8 mouse cellular contexts compared by ENCODE assay signal in the genomic region with DNA sequence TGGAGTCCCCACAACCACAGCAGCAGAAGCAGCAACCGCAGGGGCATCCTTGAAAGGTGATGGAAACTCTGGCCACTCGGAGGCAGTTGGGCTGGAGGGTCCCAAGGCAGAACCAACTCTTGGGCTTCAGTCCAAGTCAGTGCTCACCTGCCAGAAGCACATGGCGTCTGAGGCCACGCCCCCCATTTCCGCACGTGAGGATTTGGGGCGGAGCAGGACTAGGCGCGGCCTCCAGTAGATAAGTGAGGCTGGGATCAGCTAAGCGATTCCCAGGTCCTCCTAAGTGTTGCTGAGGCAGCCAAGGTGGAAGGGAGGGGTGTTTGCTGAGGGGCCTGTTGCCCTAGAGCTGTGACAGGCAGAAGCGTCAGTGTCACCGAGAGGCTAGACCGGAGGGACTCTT. TPM values are rescaled to one million over a fixed set of nuclear protein-coding genes. Genes with fewer than 3 reads are reported as not detected.
A peak's percentile ranks its signal among the peaks of the same experiment; 100 is the strongest.
DNase-seq lines count a peak whose midpoint lies in the region; ATAC-seq lines count a peak whose summit lies in the region.

No protein-coding gene starts in this region.

- H3K9ac ChIP-seq in limb, embryonic 15.5 days, result no peak overlapping the region

- no peaks in the 10 kb centered on the region for H3K9me3 ChIP-seq in limb, embryonic 15.5 days

- 2% methylated on average over 13 of the region's 13 CpGs for WGBS in limb, embryonic 15.5 days

- H3K36me3 ChIP-seq in limb, embryonic 15.5 days, result no peaks in the 10 kb centered on the region
- no peaks in the 10 kb centered on the region for H3K36me3 ChIP-seq in splenic B cell, adult 2 months (ENCODE audit: control insufficient read depth, insufficient read depth, low read length, poor library complexity, severe bottlenecking)

- peak; percentile 48; the same call in 1 of the 2 replicates for ATAC-seq in erythroblast, adult 5-6 weeks (replicated peaks; ENCODE audit: low FRiP score, poor library complexity, severe bottlenecking)
- ATAC-seq in limb, embryonic 15.5 days (ENCODE audit: insufficient number of reproducible peaks, low FRiP score, low TSS enrichment, low read depth), result no peak

- peaks cover 31% of the 10 kb centered on the region for H3K27me3 ChIP-seq in limb, embryonic 15.5 days
- H3K27me3 ChIP-seq in splenic B cell, adult 2 months (ENCODE audit: control insufficient read depth, insufficient read depth, low read length, poor library complexity, severe bottlenecking), result no peaks in the 10 kb centered on the region; the same call in 1 of the 2 replicates

- no peak overlapping the region for H3K27ac ChIP-seq in limb, embryonic 15.5 days

- H3K4me1 ChIP-seq in limb, embryonic 15.5 days, result peaks cover 29% of the 10 kb centered on the region

- H3K4me2 ChIP-seq in limb, embryonic 15.5 days, result 0 out of 2 replicates have a peak overlapping the region, but pooled peaks have one; percentile 12

- DNase-seq in thymus, postnatal 0 days (ENCODE audit: low spot score), result peak; percentile 38
- no peak for DNase-seq in thymus, postnatal 10 days (ENCODE audit: low spot score in 2 of 2)
- peak; percentile 64 for DNase-seq in splenic B cell, adult 2 months (ENCODE audit: low read depth, low spot score)
- no peak for DNase-seq in frontal cortex, postnatal 14 days (ENCODE audit: low spot score in 2 of 2)
- no peak for DNase-seq in left cerebral cortex, postnatal 25 days (ENCODE audit: low spot score in 2 of 2)
- DNase-seq in spleen, postnatal 14 days (ENCODE audit: low spot score in 2 of 2), result no peak

- H3K4me3 ChIP-seq in limb, embryonic 15.5 days, result no peak overlapping the region

- intact Hi-C loops in left cerebral cortex, postnatal 25 days (cut with DNase I), result no loop called here

RNA-seq across cellular contexts. Expression of a gene that starts 0.9 kb away (rescaled TPM):
- 0.10 and 0.25 TPM in 2 replicates for polyA plus RNA-seq in thymus, postnatal 0 days (2015; fragmentation: Nextera tagmentation; extraction: Ambion mirVana)
- total RNA-seq in erythroblast, adult 5-6 weeks (2015; ENCODE audit: low replicate concordance), result 0.42 TPM in 1 of 2 replicates, not detected in the other
- total RNA-seq in erythroblast, adult 5-6 weeks (2017; ENCODE audit: low replicate concordance), result not detected in 2 replicates
- polyA plus RNA-seq in limb, embryonic 15.5 days (2015; fragmentation: Nextera tagmentation; extraction: Ambion mirVana), result 1.0 and 1.2 TPM in 2 replicates
- 1 to 10 TPM; 1.1 to 1.5 TPM for total RNA-seq in left cerebral cortex, postnatal 25 days (2021)

RNA-seq across cellular contexts. Expression of a gene that starts 11.2 kb away (rescaled TPM):
- polyA plus RNA-seq in thymus, postnatal 0 days (2015; fragmentation: Nextera tagmentation; extraction: Ambion mirVana), result 5.7 and 6.1 TPM in 2 replicates
- total RNA-seq in erythroblast, adult 5-6 weeks (2015; ENCODE audit: low replicate concordance), result 1.5 and 2.1 TPM in 2 replicates
- total RNA-seq in erythroblast, adult 5-6 weeks (2017; ENCODE audit: low replicate concordance), result 2.8 and 3.7 TPM in 2 replicates
- polyA plus RNA-seq in limb, embryonic 15.5 days (2015; fragmentation: Nextera tagmentation; extraction: Ambion mirVana), result 8.7 and 12.8 TPM in 2 replicates
- total RNA-seq in left cerebral cortex, postnatal 25 days (2021), result 100 to 1,000 TPM; 125 to 133 TPM

RNA-seq across cellular contexts. Expression of a gene that starts 15.5 kb away (rescaled TPM):
- 154 and 164 TPM in 2 replicates for polyA plus RNA-seq in thymus, postnatal 0 days (2015; fragmentation: Nextera tagmentation; extraction: Ambion mirVana)
- total RNA-seq in erythroblast, adult 5-6 weeks (2015; ENCODE audit: low replicate concordance), result 15.0 TPM in 2 replicates
- total RNA-seq in erythroblast, adult 5-6 weeks (2017; ENCODE audit: low replicate concordance), result 20.2 and 22.0 TPM in 2 replicates
- 124 and 130 TPM in 2 replicates for polyA plus RNA-seq in limb, embryonic 15.5 days (2015; fragmentation: Nextera tagmentation; extraction: Ambion mirVana)
- 10 to 100 TPM; 72.8 to 77.5 TPM for total RNA-seq in left cerebral cortex, postnatal 25 days (2021)

RNA-seq across cellular contexts. Expression of a gene that starts 15.9 kb away (rescaled TPM):
- polyA plus RNA-seq in thymus, postnatal 0 days (2015; fragmentation: Nextera tagmentation; extraction: Ambion mirVana), result 10.1 and 11.5 TPM in 2 replicates
- 1.3 and 6.7 TPM in 2 replicates for total RNA-seq in erythroblast, adult 5-6 weeks (2015; ENCODE audit: low replicate concordance)
- total RNA-seq in erythroblast, adult 5-6 weeks (2017; ENCODE audit: low replicate concordance), result 0.70 and 1.3 TPM in 2 replicates
- polyA plus RNA-seq in limb, embryonic 15.5 days (2015; fragmentation: Nextera tagmentation; extraction: Ambion mirVana), result 13.7 and 13.8 TPM in 2 replicates
- total RNA-seq in left cerebral cortex, postnatal 25 days (2021), result 10 to 100 TPM; 15.5 to 16.0 TPM

RNA-seq across cellular contexts. Expression of a gene that starts 45.3 kb away (rescaled TPM):
- 16.4 and 16.6 TPM in 2 replicates for polyA plus RNA-seq in thymus, postnatal 0 days (2015; fragmentation: Nextera tagmentation; extraction: Ambion mirVana)
- 0.21 and 0.77 TPM in 2 replicates for total RNA-seq in erythroblast, adult 5-6 weeks (2015; ENCODE audit: low replicate concordance)
- total RNA-seq in erythroblast, adult 5-6 weeks (2017; ENCODE audit: low replicate concordance), result 2.1 and 2.5 TPM in 2 replicates
- polyA plus RNA-seq in limb, embryonic 15.5 days (2015; fragmentation: Nextera tagmentation; extraction: Ambion mirVana), result 16.1 and 16.9 TPM in 2 replicates
- total RNA-seq in left cerebral cortex, postnatal 25 days (2021), result 10 to 100 TPM; 12.5 to 14.4 TPM

Comparison
In these comparisons a context has a peak if more than half of its experiments do, and no peak if none do; other contexts are left out.
1. DNase-seq: peak in thymus, postnatal 0 days (single experiment) and splenic B cell, adult 2 months (single experiment); none in thymus, postnatal 10 days (0 of 2), frontal cortex, postnatal 14 days (0 of 2), left cerebral cortex, postnatal 25 days (0 of 2) and spleen, postnatal 14 days (0 of 2).
2. RNA of a gene that starts 11.2 kb away (total RNA-seq): 125 to 133 TPM in left cerebral cortex, postnatal 25 days; 1.5 to 3.7 TPM in erythroblast, adult 5-6 weeks; every median in the first group is over 10 times any median in the second.